Mouse (Mus musculus) adipocyte (in vitro differentiated cells): Measurements from ENCODE around the gene Cdc42bpa.

Experiments used
- DNase-seq: peaks from one replicate; pipeline ENCODE4 v3.0.0-alpha.2; 2016; ENCODE audit warnings: low spot score

Cdc42bpa gene

GRCm38 (mm10) chr1:179959721-179960542, at the start of gene Cdc42bpa:
Gene Cdc42bpa (plus strand): TSS chr1:179960472.
- peak; percentile 70 for DNase-seq

DNA sequence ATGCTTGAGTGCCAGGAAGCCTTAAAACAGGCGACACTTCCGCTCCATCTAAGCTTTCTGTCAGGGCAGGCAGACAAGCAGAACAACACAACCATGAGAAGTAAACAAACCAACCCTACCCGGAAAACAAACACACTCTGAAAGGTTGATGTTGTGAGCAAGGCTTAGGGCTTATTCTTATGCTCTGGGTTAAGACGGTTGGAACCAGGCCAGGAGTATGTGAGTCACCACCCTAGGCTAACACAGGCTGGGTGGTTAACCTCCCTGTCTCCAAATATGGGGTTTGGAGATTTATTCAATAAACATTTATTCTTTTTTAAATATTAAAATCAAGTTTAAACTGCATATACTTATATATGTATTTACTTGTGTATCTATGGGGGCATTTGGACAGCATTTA, 46.8 kb upstream of the Cdc42bpa start:
- DNase-seq: peak; percentile 81

GRCm38 (mm10) chr1:179917036-179917435, 43.2 kb upstream of the Cdc42bpa start:
- DNase-seq: no peak

DNA sequence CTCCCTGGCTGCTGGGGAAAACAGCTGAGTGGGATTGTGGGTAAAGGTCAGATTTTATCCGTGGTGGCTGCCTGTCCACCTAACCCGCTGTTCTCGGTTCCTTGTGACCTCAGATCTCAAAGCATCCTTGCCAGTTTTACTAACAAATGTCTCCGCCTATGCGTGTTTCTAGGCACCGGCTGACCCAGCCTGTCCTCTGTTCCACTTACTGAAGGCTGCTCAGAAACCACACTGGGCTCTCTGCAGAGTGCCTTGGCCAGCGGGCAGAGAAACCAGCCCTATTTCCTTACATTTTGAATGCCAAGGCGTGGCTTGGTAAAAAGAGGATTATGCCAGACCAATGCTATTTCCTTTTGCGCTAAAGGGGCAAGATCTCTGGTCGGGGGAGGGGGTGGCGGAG, 42.8 kb upstream of the Cdc42bpa start:
- no peak for DNase-seq

DNA sequence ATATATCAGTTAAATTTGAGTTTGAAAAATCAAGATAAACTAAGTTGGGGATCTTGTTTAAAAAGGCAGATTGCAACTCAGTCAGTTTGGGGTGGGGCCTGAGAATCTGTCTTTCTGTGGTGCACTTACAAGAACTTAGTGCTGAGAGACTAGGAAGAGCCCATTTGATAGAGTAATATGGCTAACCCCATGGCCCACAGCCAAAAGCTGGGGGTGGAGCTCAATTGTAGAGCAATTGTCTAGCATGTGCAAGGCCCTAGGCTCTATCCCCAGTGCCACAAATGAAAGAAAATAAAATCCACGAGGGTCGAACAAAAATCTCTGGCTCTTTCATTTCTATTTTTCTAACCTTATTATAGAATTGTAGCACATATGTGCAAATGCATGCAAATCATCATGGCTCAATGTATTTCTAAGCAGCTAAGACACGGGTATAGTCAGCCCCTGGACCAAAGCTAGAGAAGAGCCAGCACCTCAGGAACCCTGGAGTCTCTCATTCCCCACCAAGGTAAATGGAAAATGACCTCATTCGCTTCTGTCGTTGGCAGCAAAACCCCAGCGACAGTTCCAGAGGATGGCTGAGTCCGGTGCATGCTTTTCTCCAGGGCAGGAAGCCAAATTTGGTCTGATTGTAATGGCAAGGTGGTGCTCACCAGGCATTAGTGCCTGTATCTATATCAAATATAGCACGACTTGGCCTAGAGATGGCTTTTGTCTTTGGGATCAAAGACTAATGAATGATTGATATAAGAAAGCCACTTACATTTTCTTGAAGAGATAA, 40.4 kb upstream of the Cdc42bpa start:
- DNase-seq: no peak

DNA sequence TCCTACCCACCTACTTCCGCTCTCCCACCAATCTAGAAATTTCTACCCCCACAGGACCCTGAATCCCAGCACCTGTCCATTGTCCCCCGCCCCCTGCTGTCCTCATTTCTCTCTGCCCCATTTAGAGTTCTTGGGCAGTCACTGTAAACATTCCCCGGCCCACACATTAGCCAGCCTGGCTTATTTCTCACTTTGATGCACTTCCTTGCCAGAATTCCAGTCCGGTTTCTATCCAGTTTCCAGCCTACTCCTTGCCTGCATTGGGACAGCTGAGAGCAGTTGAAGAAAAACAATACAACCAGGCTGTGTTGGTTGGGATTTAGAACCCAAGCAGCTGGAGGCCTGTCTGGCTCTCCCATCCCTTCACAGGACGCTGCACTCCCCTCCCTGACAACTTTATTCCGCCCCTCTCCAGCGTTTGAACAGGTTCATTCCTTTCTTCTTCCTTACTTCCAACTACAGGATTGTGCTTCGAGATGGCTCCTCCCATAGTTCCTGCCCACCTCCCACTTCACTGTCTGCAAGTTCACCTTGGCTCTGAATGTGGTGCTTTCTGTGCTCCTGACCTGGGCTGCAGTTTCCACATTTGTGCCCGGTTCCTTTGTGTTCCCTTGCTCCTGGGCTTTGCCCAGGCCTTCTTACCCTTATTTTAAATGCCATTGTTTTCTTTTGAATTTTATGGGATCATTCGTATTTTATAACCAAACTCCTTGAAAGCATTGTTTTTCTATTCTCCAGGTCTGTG, 36.4 kb upstream of the Cdc42bpa start:
- no peak for DNase-seq

DNA sequence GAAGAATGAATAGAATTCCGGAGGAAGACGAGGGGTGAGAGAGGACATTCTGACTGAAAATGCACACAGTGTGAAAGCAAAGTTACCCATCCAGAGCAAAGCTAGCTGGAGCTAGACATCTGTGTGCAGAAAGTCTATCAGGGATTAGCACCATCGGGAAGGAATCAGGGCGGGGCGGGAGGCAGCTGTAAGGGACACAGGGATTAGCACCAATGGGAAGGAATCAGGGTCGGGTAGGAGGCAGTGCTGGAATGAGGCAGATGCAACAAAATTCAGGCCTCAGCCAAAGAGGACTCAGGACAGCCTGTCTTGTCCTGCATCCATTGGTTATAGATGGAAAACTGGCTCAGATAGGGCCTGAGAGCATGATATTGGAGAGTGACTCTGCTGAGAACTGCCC, 34.0 kb upstream of the Cdc42bpa start:
- no peak for DNase-seq

- no peak for DNase-seq
These were observed 33.2 kb upstream of the Cdc42bpa start for GRCm38 (mm10) chr1:179927102-179927501.

DNA sequence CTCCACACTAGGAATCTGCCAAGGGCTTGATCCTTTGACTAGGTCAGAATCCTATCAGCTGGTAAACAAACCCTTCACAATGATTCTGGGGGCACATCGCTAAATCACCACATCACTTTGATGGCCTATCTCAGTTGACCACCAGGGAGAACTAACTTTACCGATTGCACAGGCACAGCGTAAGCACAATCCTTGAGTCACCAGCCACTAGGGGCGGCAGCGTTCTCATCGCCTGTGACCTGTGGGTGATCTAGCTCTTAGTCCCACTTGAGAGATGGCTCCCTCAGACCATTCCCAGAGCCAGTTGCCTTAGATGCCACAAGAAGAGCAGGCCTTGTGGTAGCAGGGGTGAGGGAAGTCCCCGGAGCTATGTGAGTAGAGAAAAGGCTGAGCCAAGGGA, 31.4 kb upstream of the Cdc42bpa start:
- no peak for DNase-seq

DNA sequence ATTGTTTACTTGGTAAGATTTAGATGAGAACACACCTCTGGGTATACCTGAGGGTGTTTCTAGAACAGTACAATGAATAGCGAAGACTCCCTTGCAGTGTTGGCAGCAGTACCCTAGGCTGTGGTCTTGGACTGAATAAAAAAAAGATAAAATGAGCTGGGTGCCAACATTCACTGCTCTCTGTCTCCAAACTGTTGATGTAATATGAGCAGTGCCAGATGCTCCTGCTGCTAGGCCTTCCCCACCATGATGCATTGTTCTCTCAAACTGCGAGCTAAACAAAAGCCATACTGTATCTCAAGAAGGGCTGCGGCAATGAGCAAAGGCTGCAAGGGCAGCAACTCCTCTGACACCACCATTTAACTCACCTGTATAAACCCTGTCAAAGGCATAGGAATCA, 29.0 kb upstream of the Cdc42bpa start:
- DNase-seq: no peak

DNA sequence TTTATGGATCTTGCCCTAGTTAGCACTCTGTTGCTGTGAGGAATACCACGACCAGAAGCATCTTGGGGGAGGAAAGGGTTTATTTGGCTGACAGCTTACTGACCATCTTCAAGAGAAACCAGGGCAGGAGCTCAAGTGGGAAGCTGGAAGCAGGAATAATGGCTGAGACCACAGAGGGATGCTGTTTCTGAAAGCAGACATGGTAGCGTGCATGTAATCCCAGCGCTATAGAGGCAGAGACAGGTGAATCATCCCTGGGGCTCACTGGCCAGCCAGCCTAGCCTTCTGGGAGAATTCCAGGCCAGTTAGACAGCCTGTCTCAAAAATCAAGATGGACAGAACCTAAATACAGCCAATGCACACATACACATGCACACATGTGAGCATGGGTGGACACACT, 26.2 kb upstream of the Cdc42bpa start:
- no peak for DNase-seq

DNA sequence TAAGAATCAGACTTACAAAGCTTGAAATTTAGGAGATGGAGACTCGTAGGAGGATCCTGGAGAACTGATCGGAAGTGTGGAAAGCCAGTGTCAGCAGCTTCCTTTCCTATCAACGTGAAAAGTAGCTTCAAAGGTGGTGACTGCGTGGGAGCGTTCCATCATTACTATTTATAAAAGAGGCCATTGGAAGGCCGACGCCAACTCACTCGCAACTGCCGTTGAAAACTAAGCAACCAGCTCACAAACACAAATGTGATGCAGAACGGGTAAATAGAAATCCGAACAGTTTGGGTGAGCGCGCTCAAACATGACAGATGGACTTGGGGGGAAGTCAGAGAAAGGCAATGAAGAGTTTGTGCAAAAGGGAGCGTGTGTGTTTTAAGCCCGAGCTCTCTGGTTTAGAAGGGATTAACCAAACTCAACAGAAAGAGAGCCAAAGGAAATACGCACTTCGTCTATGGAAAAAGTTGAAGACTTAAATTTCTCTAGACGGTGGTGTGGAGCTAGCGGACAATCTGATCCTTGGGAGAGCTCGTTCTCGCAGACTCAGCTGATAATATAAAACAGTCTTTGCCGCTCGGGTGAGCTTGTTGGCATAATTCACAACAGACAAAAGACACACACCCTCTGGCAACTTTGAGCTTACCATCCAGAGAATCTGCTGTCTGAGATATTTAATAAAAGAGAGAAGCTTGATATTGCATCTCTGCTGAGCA, 20.0 kb upstream of the Cdc42bpa start:
- DNase-seq: no peak

DNA sequence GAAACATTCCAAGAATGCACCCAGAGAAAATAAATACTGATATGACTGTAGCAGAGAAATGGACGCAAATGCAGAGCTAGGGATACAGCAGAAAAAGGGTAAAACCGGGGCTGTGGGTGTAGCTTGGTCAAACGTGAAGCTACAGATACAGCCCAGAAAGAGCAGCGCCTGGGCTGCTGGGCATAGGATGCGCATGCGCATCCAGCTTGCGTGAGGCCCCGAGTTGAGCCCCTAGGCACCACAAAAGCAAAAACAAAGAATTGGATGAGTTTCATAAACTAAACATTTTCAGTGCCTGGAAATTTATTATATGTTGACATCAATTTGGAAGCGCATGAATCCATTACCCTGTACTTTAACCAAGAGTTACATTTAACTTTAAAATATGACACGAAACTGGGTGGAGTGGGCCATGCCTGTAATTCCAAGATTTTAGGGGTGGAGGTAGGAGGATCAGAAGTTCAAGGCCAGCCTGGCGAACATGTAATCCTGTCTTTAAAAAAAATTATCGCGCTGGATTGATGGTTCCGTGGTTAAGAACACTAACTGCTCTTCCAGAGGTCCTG, 19.4 kb upstream of the Cdc42bpa start:
- no peak for DNase-seq

DNA sequence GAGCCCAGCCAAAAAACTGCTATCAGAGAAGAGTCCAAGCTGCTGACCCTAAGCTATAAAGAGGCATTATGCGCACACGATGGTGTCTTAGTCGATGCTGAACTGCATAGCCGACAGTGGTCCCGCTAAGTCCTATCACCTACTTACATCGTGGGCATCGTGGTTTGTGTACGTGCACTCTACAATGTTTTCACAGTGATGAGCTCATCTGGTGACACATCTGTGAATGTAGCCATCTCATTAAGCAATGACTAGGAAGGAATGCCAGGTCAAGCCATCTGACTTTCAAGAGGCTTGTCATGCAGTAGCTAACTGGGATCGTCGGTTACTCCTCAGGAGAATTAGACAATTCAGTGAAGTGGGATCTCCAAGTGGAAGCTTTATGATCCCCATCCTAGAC, 15.3 kb upstream of the Cdc42bpa start:
- DNase-seq: peak; percentile 26

DNA sequence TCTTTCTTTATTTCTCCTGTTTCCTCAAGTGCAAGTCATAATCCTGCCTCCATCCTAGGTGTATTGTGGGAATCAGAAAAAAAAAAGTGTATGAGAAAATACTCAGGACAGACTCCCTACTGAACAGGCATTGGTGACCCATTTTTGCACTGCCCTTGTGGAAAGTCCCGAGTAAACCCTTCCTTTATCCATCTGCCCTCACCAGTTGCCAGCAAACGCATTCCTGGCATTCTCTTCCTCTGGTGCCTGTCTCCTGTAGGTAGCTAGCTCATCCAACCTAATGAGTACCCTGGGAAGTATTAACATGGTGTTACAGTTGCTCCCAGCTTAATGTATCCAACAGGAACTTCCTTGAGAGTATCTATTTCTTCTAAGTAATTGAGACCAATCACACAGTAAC, 13.7 kb upstream of the Cdc42bpa start:
- DNase-seq: no peak

GRCm38 (mm10) chr1:179947653-179948052, 12.6 kb upstream of the Cdc42bpa start:
- DNase-seq: no peak

GRCm38 (mm10) chr1:179951597-179951996, 8.7 kb upstream of the Cdc42bpa start:
- no peak for DNase-seq

DNA sequence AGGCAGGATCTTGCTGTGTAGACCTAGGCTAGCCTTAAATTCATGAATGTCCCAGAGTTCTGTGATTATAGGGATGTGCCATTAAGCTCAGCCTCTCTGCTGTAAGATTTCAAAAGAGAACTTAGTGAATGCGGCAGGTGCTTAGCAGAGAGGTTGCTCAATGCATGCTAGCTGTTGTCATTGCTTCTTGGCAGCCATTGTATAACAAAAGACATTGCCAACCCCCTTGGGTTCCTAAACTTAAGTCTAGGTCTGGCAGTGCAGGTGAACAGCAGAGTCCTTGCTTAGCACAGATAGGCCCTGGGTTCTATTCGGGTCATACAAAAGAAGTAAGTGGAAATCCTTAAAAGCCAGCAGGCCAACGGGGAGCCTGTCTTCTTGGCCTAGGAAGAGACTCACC, 7.0 kb upstream of the Cdc42bpa start:
- DNase-seq: no peak

DNA sequence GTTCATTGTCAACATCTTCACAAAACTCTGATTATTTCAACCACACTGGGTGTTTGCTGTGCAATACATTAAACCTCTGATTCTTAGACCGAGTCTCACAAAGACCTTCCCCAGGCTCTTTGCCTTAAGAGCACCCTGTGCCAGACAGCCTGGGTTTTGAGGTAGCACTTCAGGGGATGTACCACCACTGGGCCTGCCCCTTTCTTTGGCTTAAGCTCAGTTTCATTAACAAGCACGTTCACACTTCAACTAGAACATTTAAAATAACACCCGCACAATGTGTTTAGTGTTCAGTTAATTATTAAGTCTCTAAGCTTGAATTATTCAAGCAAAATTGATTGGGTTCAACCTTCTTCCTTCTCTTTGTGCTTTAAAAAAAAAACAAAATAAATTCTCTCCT, 2.8 kb upstream of the Cdc42bpa start:
- no peak for DNase-seq

DNA sequence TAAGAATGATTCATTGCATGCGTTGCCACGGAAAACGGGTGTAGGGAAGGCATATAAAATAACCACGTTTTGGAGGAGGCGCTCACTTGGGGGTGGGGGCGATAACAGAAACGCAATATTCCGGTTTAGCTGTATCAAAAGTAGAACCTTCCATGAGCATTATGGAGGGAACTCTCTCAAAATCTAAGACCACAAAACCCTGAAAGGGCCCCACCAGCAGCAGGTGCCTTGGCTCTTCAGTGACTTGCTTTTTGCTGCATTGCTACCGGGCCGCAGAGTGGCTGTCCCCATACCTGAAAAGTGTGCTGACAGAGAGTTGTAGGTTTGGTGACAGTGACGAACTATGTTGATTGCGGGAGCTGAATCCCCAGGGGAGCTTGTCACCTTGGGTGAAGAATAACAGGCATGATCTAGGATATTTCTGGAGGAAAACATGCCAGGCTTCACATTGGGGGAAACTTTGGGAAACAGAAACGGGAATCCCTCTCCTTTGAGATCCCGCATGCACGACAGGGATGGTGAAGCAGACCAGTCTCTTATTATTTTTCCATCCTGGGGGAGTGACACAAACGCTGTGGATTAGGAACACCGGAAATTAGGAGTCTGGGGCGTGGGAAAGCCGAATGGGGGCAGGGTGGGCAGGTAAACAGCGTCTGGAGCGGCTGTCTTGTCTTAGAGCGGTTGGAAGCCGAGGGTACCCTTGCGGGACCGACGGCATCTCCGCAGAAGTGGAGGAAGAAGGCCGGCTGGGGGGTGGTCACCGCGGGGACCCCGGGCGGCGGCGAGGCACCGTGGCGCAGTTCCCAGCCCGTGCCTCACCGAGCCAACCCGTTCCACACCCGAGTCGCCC, 1.2 kb upstream of the Cdc42bpa start:
- DNase-seq: peak; percentile 36

- DNase-seq: peak; percentile 52
These were observed 238 bp downstream of the Cdc42bpa start for GRCm38 (mm10) chr1:179960543-179960876.
